Mouse (Mus musculus) limb, embryonic 10.5 days (tissue): Measurements from ENCODE around the gene Slc25a21. TPM values are rescaled to one million over a fixed set of nuclear protein-coding genes. Genes with fewer than 3 reads are reported as not detected.
"Not testable (repeated sequence)": the region's sequence is repeated elsewhere in the genome, so short reads cannot be mapped to it uniquely, and the experiment has no call there.

Experiments
- DNase-seq: peaks from one replicate; pipeline ENCODE4 v3.0.0-alpha.2; 2017; ENCODE audit warnings: low spot score
- H3K27ac ChIP-seq: fragments of 300-500 bp; sonication (generic); 2 replicates; pipeline ENCODE4 v1.5.1; 2016; ENCODE audit warnings: mild to moderate bottlenecking
- H3K27me3 ChIP-seq: fragments of 300-500 bp; sonication (generic); 2 replicates; pipeline ENCODE4 v1.6.1; 2016; ENCODE audit warnings: low read depth, mild to moderate bottlenecking; ENCODE audit not compliant: poor library complexity, severe bottlenecking
- H3K36me3 ChIP-seq: fragments of 300-500 bp; sonication (generic); 2 replicates; pipeline ENCODE4 v1.6.1; 2016; ENCODE audit warnings: mild to moderate bottlenecking, moderate library complexity
- H3K4me1 ChIP-seq: fragments of 300-500 bp; sonication (generic); 2 replicates; pipeline ENCODE4 v1.6.1; 2016
- H3K4me3 ChIP-seq: fragments of 300-500 bp; sonication (generic); 2 replicates; pipeline ENCODE4 v1.5.1; 2016; ENCODE audit warnings: mild to moderate bottlenecking, moderate library complexity
- H3K9me3 ChIP-seq: fragments of 300-500 bp; sonication (generic); replicated peaks from 2 replicates; pipeline ENCODE4 v1.6.1; 2016; ENCODE audit warnings: mild to moderate bottlenecking
- WGBS: fragments of 180-500 bp; shearing (Covaris S2); methylation state at CpG from one replicate; pipeline ENCODE4 v1.1.7; 2016; 5-methylcytosine and 5-hydroxymethylcytosine counted together
- polyA plus RNA-seq: library from polyadenylated mRNA; unstranded; fragments of >200 nt; fragmentation: Nextera tagmentation; extraction: Ambion mirVana; gene quantifications from 2 replicates; pipeline ENCODE4 v1.2.1, GENCODE M21; 2016

Slc25a21 gene
- polyA plus RNA-seq = 1.6 and 2.1 TPM in 2 replicates

DNA sequence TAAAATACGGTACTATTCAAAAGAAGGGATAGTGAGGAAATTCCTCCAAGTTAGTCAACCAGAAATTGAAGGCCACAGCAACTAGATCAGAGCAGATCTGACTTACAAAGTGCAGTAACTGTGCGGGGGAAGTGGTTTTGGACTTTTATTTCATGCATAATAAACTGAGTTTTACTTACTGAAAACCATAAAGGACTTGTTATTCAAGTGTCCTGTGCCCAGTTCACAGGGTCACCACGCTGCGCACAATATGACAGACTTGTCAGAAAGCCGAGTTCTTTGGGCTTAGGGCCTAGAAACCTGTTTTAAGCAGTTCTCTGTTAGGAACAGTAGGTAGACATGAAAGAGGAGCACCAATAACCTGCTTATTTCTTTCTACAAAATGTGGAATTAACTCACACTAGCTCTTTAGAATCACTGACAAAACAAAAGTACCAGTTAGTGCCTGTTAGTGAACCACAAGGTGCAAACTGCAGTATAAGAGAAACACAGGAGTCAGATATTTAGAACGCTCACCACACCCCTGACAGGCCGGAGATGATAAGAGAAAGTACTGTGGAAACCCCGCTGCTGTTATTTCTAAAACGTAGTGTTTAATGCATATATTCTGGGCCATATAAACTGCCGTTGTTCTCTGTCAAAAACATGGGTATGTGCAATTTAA lies at the start of gene Slc25a21:
Slc25a21 (minus strand) TSS at position 110 of the 664 bp plus-strand sequence.
- Histone ChIP-seq H3K27ac (peak within 1 kb of the TSS; percentile 76), H3K27me3 (peaks cover 50% of the 10 kb centered on the region), H3K4me1 (peaks cover 6% of the 10 kb centered on the region; the same call in 1 of the 2 replicates), H3K36me3 (no peaks in the 10 kb centered on the region), H3K9me3 (no peaks in the 10 kb centered on the region), H3K4me3 (peak within 1 kb of the TSS; percentile 60)
- WGBS = 65% methylated on average over 10 of the region's 10 CpGs
- no peak for DNase-seq

DNA sequence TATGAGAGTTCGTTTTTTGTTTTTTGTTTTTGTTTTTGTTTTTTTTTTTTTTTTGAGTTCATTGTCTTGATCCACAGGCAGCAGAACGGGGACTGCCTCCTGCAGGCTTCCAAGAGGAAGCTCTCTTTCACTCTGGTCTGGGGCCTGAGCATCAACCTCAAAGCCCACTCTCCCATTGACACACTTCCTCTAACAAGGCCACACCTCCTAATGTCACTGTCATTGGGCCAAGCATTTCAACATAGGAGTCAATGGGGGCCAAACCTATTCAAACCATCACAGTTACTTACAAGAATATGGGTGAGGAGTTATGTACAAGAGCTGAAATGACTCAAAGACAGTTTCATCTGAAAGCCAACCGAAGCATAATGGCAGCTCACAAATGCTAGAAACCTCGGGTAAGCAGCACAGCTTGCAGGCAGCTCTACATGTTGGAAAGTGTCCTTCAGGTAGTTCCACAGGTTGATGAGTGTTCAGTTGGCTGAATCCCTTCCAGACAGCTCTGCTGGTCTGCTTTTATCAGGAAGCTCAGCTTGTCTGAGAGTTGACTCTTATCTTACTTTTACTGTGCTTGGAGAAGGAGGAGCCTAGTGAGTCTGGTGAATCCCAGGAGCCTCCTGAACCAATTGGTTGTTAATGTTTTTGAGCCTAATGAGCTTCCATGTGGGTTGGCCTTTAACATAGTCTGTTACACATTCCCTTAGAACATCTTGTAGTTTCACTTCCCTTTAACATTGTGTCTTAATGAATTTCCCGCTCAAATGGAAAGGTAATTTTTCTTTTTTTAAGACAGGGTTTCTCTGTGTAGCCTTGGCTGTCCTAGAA lies 46.6 kb upstream of the Slc25a21 start:
- DNase-seq = no peak
- H3K4me1 ChIP-seq = no peaks in the 10 kb centered on the region
- no peaks in the 10 kb centered on the region for H3K9me3 ChIP-seq
- no peak overlapping the region for H3K27ac ChIP-seq
- H3K4me3 ChIP-seq = no peak overlapping the region
- 95% methylated on average over 5 of the region's 5 CpGs for WGBS
- H3K27me3 ChIP-seq = no peaks in the 10 kb centered on the region
- peaks cover 43% of the 10 kb centered on the region for H3K36me3 ChIP-seq

DNA sequence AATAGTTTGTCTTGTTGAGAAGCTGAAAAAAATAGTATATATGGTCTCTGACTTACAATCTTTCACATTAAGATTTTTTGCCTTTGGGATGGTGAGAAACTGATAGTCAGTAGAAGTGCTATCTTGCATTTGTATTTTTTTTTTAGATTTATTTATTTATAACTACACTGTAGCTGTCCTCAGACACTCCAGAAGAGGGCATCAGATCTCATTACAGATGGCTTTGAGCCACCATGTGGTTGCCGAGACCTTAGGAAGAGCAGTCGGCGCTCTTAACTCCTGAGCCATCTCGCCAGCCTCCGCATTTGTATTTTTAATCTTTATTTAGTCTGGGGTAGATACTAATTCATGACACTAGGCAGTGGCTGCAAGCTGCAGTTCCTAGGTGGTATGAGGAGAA lies 36.1 kb upstream of the Slc25a21 start:
- DNase-seq = no peak
- Histone ChIP-seq H3K27me3 (no peaks in the 10 kb centered on the region), H3K4me3 (no peak overlapping the region), H3K9me3 (no peaks in the 10 kb centered on the region), H3K4me1 (peaks cover 5% of the 10 kb centered on the region), H3K36me3 (peaks cover 30% of the 10 kb centered on the region), H3K27ac (no peak overlapping the region)
- 91% methylated on average over 5 of the region's 5 CpGs for WGBS

DNA sequence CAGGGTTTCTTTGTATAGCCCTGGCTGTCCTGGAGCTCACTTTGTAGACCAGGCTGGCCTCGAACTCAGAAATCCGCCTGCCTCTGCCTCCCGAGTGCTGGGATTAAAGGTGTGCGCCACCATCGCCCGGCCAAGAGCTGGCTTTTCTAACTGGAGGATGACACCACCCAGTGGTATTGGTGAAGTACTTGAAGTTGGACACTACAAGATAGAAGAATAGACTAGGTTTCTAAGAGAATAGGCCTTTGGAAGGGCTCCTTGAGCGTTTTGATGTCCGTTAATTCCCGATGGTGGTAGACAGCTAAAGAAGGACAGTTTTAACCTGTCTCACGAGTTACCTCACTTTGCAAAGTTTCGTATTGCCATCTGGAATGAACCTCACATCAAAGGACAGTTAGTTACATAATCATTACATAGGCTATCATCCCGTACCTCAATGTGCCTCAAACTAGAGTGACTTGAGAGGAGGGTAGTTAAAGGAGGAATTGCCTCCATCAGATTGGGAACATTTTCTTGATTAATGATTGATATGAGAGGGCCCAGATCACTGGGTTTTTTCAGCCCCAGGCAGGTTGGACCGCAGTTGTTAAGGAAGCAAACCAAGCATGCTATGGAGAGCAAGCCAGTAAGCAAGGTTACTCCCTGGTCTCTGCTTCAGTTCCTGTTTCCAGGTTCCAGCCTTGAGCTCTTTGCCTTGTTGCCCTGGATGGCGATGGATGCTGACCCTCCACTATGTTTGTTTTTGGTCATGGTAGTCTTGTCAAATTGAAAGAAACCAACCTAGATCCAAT lies 34.0 kb upstream of the Slc25a21 start:
- DNase-seq = peak; percentile 36
- H3K27me3 ChIP-seq = no peaks in the 10 kb centered on the region
- H3K4me3 ChIP-seq = peak overlapping the region; percentile 78
- H3K9me3 ChIP-seq = no peaks in the 10 kb centered on the region
- WGBS = 75% methylated on average over 14 of the region's 14 CpGs
- peak overlapping the region; percentile 97 for H3K27ac ChIP-seq
- peaks cover 5% of the 10 kb centered on the region for H3K4me1 ChIP-seq
- H3K36me3 ChIP-seq = peaks cover 13% of the 10 kb centered on the region

DNA sequence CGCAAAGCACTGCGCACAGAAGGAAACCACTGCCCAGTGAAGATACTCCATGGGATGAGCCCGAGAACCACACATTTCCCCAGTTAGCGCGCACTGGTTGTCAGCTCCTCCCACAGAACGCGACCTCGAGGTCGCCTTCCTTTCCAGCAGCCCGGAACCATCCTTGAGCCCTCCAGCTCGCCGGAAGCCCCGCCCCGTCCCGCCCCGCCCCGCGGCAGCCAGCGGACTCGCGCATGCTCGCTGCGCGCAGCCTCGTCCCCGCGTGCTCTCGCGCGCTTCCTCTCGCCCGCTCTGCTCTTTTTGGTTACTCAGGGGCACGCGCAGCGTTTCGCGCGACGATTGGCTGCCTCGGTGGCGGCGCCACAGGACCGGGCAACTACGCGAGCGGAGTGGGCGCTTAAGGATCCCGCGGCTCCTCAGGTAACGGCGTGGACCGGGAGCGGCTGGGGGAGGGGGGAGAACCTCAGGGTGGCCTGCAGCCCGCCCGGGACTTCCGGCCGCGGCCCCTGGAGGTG lies 33.0 kb upstream of the Slc25a21 start, which contains the start of the genes Prps1l3 and Mipol1:
Prps1l3 (plus strand) TSS at position 221 of the 515 bp plus-strand sequence.
Mipol1 (plus strand) TSS at position 236 of the 515 bp plus-strand sequence.
- H3K4me1 ChIP-seq = peaks cover 5% of the 10 kb centered on the region
- H3K27ac ChIP-seq = peak within 1 kb of the TSS; percentile 97
- no peaks in the 10 kb centered on the region for H3K27me3 ChIP-seq
- DNase-seq = peak; percentile 98
- peaks cover 12% of the 10 kb centered on the region for H3K36me3 ChIP-seq
- no peaks in the 10 kb centered on the region for H3K9me3 ChIP-seq
- WGBS = under 1% methylated on average over 58 of the region's 58 CpGs
- H3K4me3 ChIP-seq = peak within 1 kb of the TSS; percentile 78

DNA sequence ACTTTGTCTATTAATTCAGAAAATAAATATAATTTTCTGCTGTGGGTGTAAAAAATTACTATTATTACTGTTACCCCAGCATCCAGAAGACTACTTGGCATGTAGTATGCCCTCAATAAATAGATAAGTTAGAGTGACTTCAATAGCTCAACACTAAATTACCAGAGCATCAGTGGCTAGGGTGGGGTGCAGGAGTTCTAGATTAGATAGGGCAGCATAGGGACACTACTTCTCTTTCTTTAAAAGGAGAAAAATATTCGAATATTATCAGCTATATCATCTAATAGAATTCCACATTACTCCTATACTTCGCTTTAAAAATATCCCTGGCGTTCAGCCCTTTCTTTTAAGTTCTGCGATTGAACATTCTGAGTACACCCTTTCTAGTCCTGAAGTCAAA lies 32.4 kb upstream of the Slc25a21 start:
- 39% methylated on average over 4 of the region's 4 CpGs for WGBS
- Histone ChIP-seq H3K27ac (peak overlapping the region; percentile 97), H3K4me1 (peaks cover 5% of the 10 kb centered on the region)

DNA sequence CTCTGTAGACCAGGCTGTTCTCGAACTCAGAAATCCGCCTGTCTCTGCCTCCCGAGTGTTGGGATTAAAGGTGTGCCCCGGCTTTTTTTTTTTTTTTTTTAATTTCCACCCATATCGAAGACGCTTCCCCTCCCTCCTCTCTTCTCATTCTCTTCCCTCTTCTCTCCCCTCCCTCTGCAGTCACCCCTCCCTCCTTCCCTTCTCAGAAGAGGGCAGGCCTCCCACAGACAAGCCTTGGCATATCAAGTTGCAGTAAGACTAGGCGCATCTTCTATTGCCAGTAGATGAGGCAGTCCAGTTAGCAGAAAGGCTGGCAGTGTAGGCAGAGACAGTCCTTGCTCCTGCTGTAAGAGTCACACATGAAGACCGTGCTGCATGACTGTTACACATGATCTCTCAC lies 30.5 kb upstream of the Slc25a21 start:
- WGBS = 88% methylated on average over 4 of the region's 8 CpGs
- H3K36me3 ChIP-seq = 0 out of 2 replicates have a peak, but pooled peaks cover 2% of the 10 kb centered on the region
- no peaks in the 10 kb centered on the region for H3K27me3 ChIP-seq
- peaks cover 5% of the 10 kb centered on the region for H3K4me1 ChIP-seq
- no peak overlapping the region for H3K27ac ChIP-seq
- H3K9me3 ChIP-seq = no peaks in the 10 kb centered on the region
- H3K4me3 ChIP-seq = no peak overlapping the region
- DNase-seq = no peak

More for the DNA sequence above, 32.4 kb upstream of the Slc25a21 start:
- DNase-seq = no peak
- H3K27me3 ChIP-seq = no peaks in the 10 kb centered on the region
- no peaks in the 10 kb centered on the region for H3K9me3 ChIP-seq
- H3K4me3 ChIP-seq = peak overlapping the region; percentile 78
- peaks cover 7% of the 10 kb centered on the region for H3K36me3 ChIP-seq

DNA sequence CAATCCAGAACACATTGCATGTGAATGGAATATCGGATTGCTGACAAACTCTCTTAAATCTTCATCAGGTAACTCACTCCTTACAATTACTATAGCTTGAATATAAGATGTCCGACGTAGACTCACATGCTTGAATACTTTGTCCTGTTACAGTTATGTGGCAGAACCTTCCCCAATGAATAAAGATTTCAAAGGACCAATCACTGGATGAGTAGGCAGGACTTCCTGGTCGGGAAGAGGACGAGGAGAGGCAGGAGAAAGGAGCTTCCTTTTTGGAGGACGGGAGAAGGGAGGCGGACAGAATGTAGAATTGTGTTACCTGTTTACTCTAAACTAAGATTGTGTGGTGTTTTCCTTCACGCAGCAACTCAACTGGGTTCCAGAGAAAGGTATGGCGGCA lies 29.1 kb upstream of the Slc25a21 start:
- H3K27me3 ChIP-seq = no peaks in the 10 kb centered on the region
- no peaks in the 10 kb centered on the region for H3K9me3 ChIP-seq
- no peak for DNase-seq
- no peak overlapping the region for H3K27ac ChIP-seq
- WGBS = 86% methylated on average over 9 of the region's 9 CpGs
- H3K4me1 ChIP-seq = peaks cover 3% of the 10 kb centered on the region
- H3K36me3 ChIP-seq = no peaks in the 10 kb centered on the region
- no peak overlapping the region for H3K4me3 ChIP-seq

DNA sequence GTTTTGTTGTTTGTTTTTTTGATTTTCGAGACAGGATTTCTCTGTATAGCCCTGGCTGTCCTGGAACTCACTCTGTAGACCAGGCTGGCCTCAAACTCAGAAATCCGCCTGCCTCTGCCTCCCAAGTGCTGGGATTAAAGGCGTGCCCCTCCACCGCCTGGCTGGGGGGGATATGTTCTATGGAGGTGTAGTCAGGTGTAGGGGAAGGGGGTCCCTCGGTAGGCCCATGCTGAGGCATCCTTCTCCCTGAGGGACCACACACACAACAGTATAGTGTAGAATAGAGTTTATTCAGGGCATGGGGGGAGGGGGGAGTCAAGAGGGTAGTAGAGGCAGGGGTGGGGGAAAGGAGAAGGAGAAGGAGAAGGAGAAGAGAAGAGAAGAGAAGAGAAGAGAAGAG lies 15.2 kb upstream of the Slc25a21 start:
- H3K27ac ChIP-seq, H3K4me1 ChIP-seq, H3K9me3 ChIP-seq, H3K4me3 ChIP-seq, H3K27me3 ChIP-seq, DNase-seq, H3K36me3 ChIP-seq: not testable (repeated sequence)
- 82% methylated on average over 5 of the region's 5 CpGs for WGBS

DNA sequence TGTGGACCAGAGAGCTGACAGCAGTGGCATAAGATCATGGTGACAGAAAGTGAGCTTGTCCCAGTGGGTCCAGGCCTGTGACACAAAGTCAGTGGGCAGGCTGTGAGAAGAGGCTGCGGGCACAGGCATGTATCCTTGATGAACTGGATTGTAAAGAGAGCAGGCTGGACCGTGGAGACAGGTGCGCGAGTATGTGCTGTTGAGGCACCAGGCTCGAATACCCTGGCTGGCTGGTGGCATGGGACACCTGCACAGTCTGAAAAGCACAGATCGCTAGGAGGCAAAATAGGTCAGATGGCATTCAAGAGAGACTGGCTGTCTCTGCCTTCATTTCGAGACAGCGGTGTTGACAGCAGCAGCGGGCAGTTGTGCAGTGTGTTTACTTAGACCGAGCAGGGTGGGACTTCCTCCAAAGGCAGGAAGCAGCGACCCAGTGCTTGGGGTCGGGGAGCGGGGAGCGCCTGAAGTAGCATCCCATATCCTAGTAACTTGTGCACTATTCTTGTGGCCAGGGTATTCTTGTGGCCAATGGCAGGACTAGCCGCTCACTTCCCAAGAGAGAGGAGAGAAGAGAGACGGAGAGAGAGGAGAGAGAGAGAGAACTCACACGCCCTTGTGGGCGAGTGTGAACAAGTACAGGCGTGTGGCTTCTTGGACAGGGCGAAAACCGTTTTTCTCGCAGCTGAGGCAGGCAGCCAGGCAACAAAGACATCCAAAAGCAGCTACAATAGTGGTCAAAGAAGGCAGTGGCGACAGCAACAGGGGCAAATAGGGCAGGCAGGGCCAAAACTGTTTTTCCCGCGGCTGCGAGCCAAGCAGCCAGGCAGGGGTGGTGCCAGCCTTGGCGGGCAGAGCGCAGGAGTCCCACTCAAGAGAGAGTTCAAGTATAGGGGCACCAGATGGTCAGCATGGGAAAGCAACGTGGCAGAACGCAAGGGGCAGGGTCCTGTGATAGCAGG lies 14.4 kb upstream of the Slc25a21 start:
- Histone ChIP-seq H3K36me3 (no peaks in the 10 kb centered on the region), H3K9me3 (no peaks in the 10 kb centered on the region), H3K4me3 (peak overlapping the region; percentile 62), H3K27me3 (no peaks in the 10 kb centered on the region), H3K4me1 (peaks cover 10% of the 10 kb centered on the region), H3K27ac (peak overlapping the region; percentile 78)
- DNase-seq = peak; percentile 60
- 10% methylated on average over 30 of the region's 30 CpGs for WGBS

DNA sequence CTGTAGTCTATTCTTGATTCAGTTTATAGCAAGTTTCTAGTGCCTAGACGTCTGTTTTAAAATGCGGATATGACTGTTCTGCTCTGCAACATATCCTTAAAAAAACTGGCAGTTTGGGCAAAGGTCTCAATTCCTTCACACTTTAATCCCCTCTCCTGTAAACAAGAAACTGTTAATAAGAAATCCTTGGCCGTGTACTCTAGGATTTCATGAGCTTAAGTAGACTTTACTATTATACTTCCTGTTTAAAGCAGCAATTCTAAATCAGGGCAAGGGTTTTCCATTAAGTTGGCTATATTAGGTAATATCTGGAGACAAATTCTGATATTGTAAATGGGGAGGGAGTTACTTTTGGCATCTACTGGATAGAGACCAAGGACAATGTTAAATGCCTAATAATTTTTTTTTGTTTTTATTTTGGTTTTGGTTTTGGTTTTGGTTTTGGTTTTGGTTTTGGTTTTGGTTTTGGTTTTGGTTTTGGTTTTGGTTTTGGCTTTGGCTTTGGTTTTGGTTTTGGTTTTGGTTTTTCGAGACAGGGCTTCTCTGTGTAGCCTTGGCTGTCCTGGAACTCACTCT lies 7.1 kb upstream of the Slc25a21 start:
- no peaks in the 10 kb centered on the region for H3K9me3 ChIP-seq
- 91% methylated on average over 4 of the region's 4 CpGs for WGBS
- DNase-seq = no peak
- H3K36me3 ChIP-seq = no peaks in the 10 kb centered on the region
- H3K27ac ChIP-seq = no peak overlapping the region
- no peaks in the 10 kb centered on the region for H3K4me1 ChIP-seq
- no peak overlapping the region for H3K4me3 ChIP-seq
- H3K27me3 ChIP-seq = no peaks in the 10 kb centered on the region
